Comparison of ENCODE assay signal across 19 mouse cellular contexts in the genomic region with DNA sequence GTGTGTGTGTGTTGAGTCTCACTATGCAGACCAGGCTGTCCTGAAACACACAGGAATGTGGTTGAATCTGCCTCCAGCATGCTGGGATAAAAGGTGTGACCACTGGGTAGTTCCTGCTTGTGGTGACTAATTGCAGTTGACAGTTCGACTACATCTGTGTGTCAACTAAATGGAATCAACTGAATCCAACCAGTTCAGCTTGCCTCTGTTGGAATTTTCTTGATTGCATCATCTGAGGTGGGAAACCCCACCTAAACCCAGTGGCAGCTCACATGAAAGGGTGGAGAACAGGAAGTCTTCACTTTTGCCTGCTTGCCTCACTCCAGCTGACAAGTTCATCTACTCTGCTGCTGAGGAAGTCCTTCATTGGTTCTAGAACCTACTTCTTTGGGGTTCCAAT. TPM values are rescaled to one million over a fixed set of nuclear protein-coding genes. Genes with fewer than 3 reads are reported as not detected.
A peak's percentile ranks its signal among the peaks of the same experiment; 100 is the strongest.
DNase-seq lines count a peak whose midpoint lies in the region; TF ChIP-seq lines count a peak whose summit lies in the region.
"Had no signal": no experiment of that assay in that cellular context is flagged by ENCODE, and none has a peak within 500 bp of the region (broad histone marks: within the 10 kb centered on the region; RNA-seq: fewer than 3 reads in every experiment).

No protein-coding gene starts in this region.

- H3K79me2 ChIP-seq in myocyte (ENCODE audit: control insufficient read depth, insufficient read depth), result no peaks in the 10 kb centered on the region

- no peaks in the 10 kb centered on the region for H3K36me3 ChIP-seq in myocyte (ENCODE audit: control insufficient read depth, insufficient read depth)
- H3K36me3 ChIP-seq: embryonic facial prominence, embryonic 15.5 days; forebrain, embryonic 10.5 days; heart, embryonic 15.5 days had no signal

- no peak overlapping the region for H3ac ChIP-seq in myocyte (ENCODE audit: control insufficient read depth, insufficient read length)

- no peaks in the 10 kb centered on the region for H3K27me3 ChIP-seq in myocyte (ENCODE audit: control insufficient read depth, insufficient read depth, insufficient read length)
- H3K27me3 ChIP-seq: embryonic facial prominence, embryonic 15.5 days had no signal

- H3K4me3 ChIP-seq in myocyte, result no peak overlapping the region
- H3K4me3 ChIP-seq: embryonic facial prominence, embryonic 15.5 days; erythroblast, embryonic 14.5 days; forebrain, embryonic 10.5 days; heart, adult 2 months; heart, embryonic 15.5 days had no signal

- no peak for TF ChIP-seq POLR2A in myocyte (IDR thresholded peaks at IDR 0.05; ENCODE audit: insufficient read length, low read depth)

- DNase-seq in urinary bladder, postnatal 14 days (ENCODE audit: low spot score), result peak; percentile 3
- no peak for DNase-seq in urinary bladder, postnatal 36 days (ENCODE audit: low spot score in 2 of 2)
- DNase-seq in Muller cell, postnatal 12 days (ENCODE audit: inconsistent ontology term), result peak; percentile 67
- DNase-seq in neural tube, embryonic 10.5 days (ENCODE audit: extremely low spot score, low spot score), result no peak
- no peak for DNase-seq in cerebellum, postnatal 25 days
- DNase-seq: adrenal gland, adult 8-10 months; adrenal gland, postnatal 36 days; cerebellum, adult 2 months; cerebellum, postnatal 10 days; embryo, embryonic 11 days; heart, adult 2 months; heart, postnatal 14 days had no signal

- H3K4me2 ChIP-seq in myocyte (ENCODE audit: low read depth), result no peak overlapping the region
- H3K4me2 ChIP-seq: embryonic facial prominence, embryonic 15.5 days; heart, embryonic 11.5 days; heart, embryonic 15.5 days; hindbrain, embryonic 14.5 days had no signal

TF ChIP-seq in myocyte, 11 proteins besides CTCF, POLR2A, EP300 and RAD21:
- no peak for TF ChIP-seq TCF3 (IDR thresholded peaks at IDR 0.05; ENCODE audit: insufficient read length, low read depth)
- TF ChIP-seq REST (IDR thresholded peaks at IDR 0.05; ENCODE audit: insufficient read depth, insufficient read length), result no peak
- TF ChIP-seq CEBPB (IDR thresholded peaks at IDR 0.05; ENCODE audit: insufficient read depth, poor library complexity, severe bottlenecking), result peak; percentile 78
- no peak for TF ChIP-seq MYOG (IDR thresholded peaks at IDR 0.05; ENCODE audit: control insufficient read depth in 1 of 3, insufficient read depth in 1 of 3, insufficient read length in 2 of 3, low read depth in 2 of 3)
TF ChIP-seq in myocyte: peak in this region for 1.

RNA-seq across cellular contexts. Expression of a gene that starts 14.5 kb away (rescaled TPM):
- polyA plus RNA-seq in myocyte (2012; fragmentation: generic; extraction: Trizol), result 1.5 TPM
- polyA plus RNA-seq: erythroblast, embryonic 14.5 days had no signal

RNA-seq across cellular contexts. Expression of a gene that starts 28.9 kb away (rescaled TPM):
- 169 TPM for polyA plus RNA-seq in myocyte (2012; fragmentation: generic; extraction: Trizol)

RNA-seq across cellular contexts. Expression of a gene that starts 54.3 kb away (rescaled TPM):
- 23.2 TPM for polyA plus RNA-seq in myocyte (2012; fragmentation: generic; extraction: Trizol)

Comparison
In these comparisons a context has a peak if more than half of its experiments do, and no peak if none do; other contexts are left out.
1. DNase-seq: peak in urinary bladder, postnatal 14 days (single experiment) and Muller cell, postnatal 12 days (single experiment); none in urinary bladder, postnatal 36 days (0 of 2), neural tube, embryonic 10.5 days (single experiment) and cerebellum, postnatal 25 days (0 of 2).